Mouse (Mus musculus): ENCODE measurements around the gene Trat1. TPM values are rescaled to one million over a fixed set of nuclear protein-coding genes. Genes with fewer than 3 reads are reported as not detected.

Trat1 gene
- total RNA-seq, 2 experiments from 2014 or later, result 0.18 TPM; not detected in 1

DNA sequence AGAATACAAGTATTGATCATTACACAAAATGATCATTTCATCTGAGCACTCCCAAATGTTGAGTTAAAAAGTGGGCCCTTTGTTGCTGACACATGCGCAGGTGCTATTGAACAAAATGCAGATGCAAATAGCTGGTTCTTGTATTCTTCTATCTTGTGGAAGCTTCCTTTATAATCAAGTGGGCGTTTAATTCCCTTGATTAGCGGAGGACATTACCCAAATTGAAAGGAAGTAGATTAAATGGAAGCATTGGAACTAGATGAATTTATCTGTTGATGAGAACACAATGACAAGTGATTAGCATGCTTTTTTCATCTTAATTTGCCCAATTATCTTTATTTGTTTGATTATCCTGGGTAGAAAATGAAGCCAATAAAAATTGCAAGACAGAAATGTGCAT lies 51.6 kb downstream of the Trat1 start:
- DNase-seq (ENCODE audit: low spot score in 2 of 2), result no peak

DNA sequence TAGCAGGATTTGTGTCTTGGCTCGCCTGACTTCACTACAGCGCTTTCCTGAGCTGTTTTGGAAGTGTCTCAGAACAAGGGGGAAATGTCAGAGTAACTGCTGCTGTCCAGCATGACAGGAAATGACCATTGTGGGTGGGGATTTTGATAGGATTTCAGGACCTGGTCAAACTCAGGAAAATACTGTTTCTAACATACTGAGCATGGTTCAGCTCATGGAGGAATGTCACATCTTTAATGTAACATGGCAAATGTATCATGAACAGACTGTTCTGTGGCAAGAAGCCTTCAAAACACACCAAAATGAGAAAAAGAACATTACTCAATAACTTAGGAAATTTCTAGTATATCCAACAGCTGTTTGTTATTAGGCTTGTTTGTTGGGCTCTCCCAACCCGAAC lies 52.1 kb downstream of the Trat1 start:
- DNase-seq (ENCODE audit: low spot score in 2 of 2), result no peak

DNA sequence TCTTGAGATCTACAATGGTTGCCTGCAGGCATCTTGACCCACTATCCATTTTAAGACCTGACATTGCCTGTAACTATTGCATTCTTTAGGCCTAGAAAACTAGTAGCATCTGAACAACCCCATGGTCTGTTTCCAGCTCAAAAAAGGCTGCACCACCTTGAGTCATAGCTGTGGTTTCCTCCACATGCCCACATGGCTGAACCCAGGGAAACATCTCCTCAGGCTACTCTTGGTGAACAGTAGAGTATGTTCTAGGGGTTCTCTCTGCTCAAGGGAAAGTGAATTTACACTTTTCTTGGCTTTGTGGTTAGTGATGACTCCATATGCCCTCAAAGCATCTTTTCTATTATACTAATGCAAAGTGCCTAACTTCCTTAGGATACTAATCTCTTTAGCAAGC lies 55.5 kb downstream of the Trat1 start:
- no peak for DNase-seq (ENCODE audit: low spot score in 2 of 2)

DNA sequence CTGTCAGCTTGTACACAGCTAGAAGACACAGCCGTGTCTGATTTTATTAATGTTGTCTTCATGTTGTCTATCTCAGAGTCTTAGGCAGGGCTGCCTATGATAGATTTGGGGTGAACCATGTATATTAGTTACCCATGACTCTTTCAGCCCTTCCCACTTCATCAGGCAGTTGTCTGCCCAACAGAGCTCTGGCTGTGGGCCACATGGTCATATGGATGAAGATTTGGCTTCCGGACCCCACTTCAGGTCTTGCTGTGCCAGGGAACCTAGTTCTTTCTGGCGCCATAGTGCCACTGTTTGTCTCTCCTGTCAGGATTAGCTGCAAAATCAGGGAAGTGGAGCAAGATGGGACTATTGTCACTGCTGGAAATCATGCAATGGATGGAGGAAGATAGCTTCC lies 69.9 kb downstream of the Trat1 start:
- no peak for DNase-seq (ENCODE audit: low spot score in 2 of 2)

Other genes starting within 250 kb of the Trat1 start
- not detected for gene Retnlb, start 44.8 kb upstream of the Trat1 start, total RNA-seq (2021)
- not detected for gene Retnla, start 70.5 kb upstream of the Trat1 start, total RNA-seq (2021)
- not detected for gene Retnlg, start 100.6 kb upstream of the Trat1 start, total RNA-seq (2021)
- gene Dzip3, start 222.1 kb upstream of the Trat1 start, total RNA-seq (2021), result 100 to 1,000 TPM in 1 of 2 experiments, 10 to 100 TPM in 1; 91.8 to 101 TPM
- 1 to 10 TPM; 4.4 to 5.0 TPM for gene Cip2a, start 222.2 kb upstream of the Trat1 start, total RNA-seq (2021)

Measured in layer of hippocampus, postnatal 10 days (tissue).